Mouse (Mus musculus) heart, postnatal 14 days (tissue): ENCODE measurements around the gene Myo9b. TPM values are rescaled to one million over a fixed set of nuclear protein-coding genes. Genes with fewer than 3 reads are reported as not detected.

Experiments
- DNase-seq, 2 experiments: peaks; one replicate each; pipeline ENCODE4 v3.0.0; 2021 to 2022
- intact Hi-C: fragments of 180-260 bp; cut with DNase I; formaldehyde crosslinking; loops from one replicate; pipeline ENCODE4 v1.15.1; 2025
- total RNA-seq, 2 experiments: library from RNA; stranded (reverse); gene quantifications; 2 replicates each; pipeline ENCODE4 v1.2.3; 2021

Gene Myo9b
- total RNA-seq, 2 experiments from 2014 or later = 27.8 to 32.8 TPM

DNA sequence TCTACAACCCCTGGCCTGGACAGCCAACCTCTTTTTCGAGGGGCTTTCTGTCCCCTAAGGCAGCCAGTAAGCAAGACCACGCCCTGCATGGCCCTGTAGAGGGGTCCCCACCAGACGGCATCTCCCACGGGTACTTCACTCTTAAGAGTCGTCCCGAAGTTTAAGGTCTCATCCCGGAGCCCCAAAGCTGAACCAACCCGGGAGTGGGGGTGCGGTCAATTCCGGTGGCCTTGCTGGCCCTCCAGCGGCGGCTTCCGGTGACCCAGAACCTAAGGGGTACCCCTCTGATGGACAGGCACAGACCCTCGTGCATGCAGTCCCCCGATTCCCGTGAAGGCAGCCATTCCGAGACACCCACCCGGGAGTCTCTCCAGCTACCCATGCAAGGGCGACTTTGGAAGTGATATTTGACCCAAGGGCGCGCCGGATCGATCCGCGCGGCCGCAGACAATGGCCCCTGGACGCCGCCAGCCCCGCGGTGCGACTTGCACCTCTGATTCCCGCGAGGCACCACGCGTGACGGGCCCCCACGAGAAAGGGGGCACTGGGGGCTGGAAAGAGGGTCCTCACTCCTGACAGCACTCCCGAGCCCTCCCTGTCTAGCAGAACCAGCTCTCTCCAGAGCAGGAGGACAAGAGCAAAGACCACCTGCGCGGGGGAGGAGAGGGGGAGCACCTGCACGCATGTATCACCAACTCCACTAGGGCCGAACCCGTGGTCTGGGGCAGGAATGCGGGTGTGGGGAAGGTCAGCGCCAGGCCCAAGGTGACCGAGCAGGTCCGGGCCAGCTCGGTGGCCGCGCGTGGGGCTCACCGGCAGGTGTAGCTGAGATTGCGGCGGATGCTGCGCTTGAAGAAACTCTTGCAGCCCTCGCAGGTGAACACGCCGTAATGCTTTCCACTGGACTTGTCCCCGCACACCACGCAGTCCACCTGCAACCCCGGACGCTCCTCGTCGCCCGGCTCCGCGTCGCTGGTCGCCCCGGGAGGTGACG, 108.0 kb downstream of the Myo9b start:
- intact Hi-C loops = loop anchor here (5.0 kb wide), 1 partner anchor 82 kb away; the partner anchor contains the start of genes Abhd8 and Mrpl34
- DNase-seq = peak; percentile 37 to 55

DNA sequence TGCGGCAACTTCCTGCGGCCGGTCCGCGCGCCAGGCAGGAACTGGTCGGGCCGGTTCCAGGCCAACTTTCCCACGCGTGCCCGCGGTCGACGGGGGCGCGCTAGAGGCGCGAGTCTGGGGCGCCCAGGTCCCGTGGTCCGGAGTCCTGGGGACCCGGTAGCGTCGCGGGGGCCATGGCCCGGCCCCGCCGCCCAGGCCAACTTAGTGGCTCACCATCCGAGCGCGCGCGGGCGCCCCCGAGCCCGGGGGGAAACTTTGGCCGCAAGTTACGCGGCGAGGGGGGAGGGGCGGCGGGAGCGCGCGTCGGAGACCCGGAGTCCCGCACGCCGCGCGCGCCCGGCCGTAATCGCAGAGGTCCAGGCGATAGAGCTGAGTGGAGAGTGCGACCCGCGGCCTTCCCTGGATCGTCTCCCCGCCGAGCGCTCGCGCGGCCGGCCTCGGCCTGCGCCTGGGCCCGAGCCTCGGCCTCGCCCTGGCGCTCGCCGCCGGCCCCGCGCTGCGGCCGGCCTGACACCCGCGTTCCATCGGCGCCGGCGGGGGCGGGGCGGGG, 109.0 kb downstream of the Myo9b start, which contains the start of gene Nr2f6:
Nr2f6 (minus strand) TSS at position 540 of the 550 bp plus-strand sequence.
- intact Hi-C loops = loop anchor here (5.0 kb wide), 1 partner anchor 81 kb away; the partner anchor contains the start of genes Abhd8 and Mrpl34
- DNase-seq = peak; percentile 82 to 84

DNA sequence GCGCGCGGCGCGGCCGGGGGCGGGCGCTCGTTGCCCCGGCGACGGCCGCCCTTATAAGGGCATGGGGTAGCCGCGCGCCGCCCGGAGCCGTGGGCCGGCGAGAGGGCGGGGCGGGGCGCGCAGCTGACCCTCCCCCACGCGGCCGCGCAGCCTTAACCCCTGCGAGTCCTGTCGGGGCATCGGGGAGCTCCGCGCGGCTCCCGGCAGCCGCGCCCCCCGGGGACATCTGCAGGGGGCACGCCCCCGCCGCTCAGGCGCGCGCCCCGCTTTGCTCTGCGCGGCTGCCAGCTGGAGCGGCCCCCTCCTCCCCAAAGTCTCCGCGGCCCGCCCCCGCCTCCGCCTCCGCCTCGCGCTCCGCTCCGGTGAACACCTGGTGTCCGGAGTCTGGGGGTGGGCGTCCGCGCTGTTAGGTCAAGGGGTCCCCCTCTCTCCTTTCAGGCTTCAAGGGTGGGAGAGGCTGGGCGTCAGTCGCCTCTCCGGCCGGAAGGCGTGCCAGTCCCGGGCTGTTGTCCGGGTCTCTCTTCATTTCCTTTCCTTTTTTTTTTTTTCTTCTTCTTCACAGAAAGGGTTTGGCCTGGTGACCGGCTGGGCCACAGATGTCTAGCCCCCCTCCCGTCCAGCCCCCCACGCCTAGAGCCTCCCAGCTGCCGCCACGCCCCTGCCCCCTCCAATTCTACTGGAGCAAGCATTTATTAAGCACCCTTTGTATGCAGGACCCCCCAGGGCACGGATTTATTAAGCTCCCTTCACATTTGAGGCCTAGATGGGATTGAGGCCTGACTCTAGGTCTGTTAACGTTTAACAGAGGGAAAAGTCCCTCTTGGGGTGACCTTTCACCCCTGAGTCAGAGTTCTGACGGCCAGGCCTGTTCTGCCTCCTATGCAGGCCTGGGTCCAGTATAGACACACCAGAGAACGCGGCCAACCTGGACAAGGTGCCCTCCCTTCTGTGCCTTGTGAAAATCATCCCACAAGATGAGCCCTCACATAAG, 109.8 kb downstream of the Myo9b start:
- peak; percentile 92 to 94 for DNase-seq
- intact Hi-C loops = loop anchor here (5.0 kb wide), 1 partner anchor 80 kb away; the partner anchor contains the start of genes Abhd8 and Mrpl34

DNA sequence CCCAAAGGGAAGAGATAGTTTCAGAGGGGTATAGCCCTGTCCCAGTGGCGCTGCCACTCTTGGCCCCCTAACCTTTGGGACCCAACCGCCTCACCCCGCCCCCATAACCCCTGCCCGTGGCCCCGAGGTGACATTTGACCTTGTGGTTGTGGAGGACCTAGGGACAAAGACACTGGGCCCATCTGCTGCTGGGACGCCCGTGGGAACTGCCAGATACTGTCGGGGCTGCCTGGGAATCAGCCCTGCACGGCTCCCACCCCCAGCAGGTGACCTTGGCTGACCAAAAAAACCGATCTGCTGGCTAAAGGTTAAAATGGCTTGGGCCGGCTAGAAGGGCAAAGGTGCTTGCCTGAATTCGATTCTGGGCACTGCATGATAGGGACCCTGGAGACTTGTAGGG, 110.9 kb downstream of the Myo9b start:
- DNase-seq = no peak
- intact Hi-C loops = loop anchor here (5.0 kb wide), 1 partner anchor 79 kb away; the partner anchor contains the start of genes Abhd8 and Mrpl34

DNA sequence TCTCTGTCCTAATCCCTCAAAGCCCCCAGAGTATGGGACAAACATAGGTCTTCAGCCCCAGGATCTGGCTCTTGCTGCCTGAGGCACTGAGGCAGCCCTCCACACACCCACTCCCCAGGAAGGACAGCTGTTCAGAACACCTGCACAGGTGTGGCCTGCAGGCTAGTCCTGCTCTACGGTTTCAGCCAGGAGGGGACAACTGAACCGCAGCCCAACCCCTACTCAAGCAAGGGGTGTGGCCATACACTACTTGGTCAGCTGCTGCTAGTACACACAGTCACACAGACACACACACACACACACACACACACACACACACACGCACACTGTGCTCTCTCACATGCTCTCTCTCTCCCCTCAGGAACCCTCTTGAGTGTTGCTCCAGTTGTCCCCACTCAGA, 111.3 kb downstream of the Myo9b start:
- intact Hi-C loops = loop anchor here (5.0 kb wide), 1 partner anchor 78 kb away; the partner anchor contains the start of genes Abhd8 and Mrpl34
- no peak for DNase-seq

DNA sequence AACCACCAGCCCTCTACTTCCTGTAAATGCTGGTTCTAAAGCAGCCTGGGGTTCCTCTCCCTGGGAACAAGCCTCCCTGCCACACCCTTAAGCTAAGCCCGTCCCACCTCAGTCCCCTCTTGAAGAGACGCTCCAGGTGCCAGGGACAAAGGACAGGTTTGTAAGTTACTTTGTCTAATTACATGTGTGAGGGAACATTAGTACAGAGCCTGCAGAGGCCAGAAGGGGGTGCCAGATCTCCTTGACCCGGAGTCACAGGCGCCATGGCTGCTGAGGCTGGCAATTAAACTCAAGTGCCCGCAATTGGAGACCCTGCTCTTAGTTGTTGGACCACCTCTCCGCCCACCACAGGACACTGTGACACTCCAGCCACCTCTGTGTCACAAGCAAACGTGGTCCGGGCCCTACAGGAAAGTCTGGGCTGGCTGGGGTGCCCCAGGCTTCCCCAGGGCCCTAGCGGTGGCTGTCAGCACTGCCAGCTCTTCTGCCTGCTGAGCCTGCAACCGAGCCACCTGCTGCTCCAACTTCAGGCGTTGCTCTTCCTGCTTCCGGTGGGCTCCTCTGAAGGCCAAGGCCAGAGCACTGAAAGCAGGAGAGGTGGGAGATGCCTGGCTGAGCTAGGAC, 112.8 kb downstream of the Myo9b start:
- no peak for DNase-seq
- intact Hi-C loops = no loop called here

DNA sequence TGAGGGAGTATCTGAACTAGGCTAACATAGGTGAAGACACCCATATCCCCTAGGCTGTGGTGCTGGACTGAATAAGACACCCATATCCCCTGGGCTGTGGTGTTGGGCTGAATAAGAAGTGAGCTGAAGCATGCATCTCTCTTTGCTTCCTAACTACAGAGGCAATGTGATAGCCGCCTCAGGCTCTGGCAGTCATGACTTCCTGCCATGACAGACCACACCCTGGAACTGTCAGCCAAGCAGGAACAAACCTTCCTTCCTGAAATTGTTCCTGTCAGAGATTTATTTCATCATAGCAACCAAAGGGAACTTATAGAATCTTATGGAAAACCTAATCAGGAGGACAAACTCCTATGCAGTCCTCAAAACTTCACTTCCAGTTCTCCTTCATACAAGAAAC, 115.8 kb downstream of the Myo9b start:
- intact Hi-C loops = no loop called here
- DNase-seq = no peak

DNA sequence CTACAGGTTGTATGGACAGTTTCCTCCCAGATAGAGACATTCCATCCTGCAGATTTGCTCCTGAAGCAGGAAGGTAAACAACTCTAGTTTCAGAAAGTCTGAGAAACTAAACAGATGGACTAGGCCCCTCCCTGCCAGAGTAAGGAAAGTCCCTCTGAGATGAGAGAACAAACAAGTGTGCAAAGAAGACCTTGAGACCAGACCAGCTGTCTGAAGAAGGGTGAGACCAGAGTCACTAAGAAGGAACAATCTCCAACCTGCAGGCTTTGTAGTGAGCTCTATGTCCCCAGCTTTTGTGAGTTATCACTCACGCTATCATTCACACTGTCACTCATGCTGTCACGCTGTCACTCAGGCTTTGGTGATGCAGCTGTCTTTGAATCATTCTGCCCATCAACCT, 119.2 kb downstream of the Myo9b start:
- no peak for DNase-seq
- intact Hi-C loops = no loop called here

DNA sequence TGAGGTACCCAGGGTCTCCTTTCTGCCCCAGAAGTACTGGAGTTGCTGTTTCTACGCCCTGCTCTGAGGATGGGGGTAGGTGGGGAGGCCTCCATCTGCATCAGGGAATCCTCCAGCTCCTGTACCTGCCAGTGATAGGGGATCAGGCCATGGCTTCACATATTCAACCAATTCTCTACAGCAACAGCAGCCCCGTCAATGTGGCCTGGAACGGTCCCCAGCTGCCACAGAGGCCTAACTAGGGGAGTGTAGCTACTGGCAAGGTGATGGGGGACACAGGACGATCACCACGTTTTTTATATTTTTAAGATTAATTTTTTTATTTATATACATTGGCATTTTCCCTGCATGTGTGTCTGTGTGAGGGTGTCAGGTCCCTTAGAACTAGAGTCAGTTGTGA, 119.9 kb downstream of the Myo9b start:
- intact Hi-C loops = no loop called here
- no peak for DNase-seq

DNA sequence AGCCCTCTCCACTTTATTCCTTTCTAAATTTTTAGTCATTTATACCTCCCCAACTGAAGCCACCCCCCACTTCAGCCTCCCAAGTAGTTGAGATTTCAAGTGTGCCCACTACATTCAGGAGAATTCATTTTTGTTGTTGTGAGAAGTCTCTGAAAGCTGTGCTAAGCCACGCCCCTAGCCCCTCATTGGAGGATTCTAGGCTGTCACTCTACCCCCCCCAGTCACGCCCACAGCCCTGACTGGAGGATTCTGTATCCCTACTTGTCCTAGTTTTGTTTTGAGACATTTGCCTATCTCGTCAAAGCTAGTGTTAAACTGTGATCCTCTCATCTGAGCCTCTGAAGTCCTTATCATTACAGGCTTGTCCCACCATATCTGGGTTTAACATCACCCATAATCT, 120.4 kb downstream of the Myo9b start:
- no peak for DNase-seq
- intact Hi-C loops = no loop called here

DNA sequence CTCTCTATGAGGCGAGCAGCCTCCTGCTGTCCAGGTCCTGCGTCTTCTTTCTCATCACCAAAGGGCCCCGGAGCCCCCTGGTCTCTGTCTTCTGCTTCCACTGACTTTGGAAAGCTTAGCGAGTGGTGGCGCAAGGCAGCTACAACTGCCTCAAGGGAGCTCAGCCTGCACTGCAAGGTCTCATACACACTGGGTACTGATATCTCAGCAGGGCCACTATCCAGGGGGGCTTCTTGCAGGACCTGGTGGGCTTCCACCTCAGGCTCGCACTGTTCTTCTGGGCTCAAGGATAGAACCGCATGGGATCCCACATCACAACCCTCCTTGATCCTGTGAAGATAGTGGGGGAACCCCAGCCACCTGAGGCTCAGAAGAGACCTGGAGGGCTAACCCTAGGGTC, 122.0 kb downstream of the Myo9b start:
- intact Hi-C loops = no loop called here
- DNase-seq = no peak

DNA sequence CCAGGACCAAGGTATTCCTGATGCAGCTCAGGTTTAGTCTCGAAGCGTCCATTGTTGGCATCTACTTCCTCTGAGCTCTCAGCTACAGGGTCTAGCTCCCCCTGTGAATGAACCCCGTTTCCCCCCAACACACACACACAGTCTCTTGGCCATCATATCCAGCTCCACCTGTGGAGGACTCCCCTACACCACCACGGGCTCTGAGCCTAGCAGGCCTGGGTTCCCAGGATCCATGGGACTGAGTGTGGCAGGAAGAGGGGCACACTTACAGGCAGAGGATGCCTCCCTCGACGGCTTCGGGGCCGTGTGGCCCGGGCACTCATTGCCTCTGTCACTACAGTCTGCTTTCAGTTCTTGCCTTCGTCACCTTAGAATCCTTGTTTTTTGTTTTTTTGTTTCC, 122.6 kb downstream of the Myo9b start:
- intact Hi-C loops = loop anchor here (5.0 kb wide), 1 partner anchor 823 kb away; no protein-coding TSS in a partner anchor
- DNase-seq = peak in 1 of 2 experiments; percentile 4

DNA sequence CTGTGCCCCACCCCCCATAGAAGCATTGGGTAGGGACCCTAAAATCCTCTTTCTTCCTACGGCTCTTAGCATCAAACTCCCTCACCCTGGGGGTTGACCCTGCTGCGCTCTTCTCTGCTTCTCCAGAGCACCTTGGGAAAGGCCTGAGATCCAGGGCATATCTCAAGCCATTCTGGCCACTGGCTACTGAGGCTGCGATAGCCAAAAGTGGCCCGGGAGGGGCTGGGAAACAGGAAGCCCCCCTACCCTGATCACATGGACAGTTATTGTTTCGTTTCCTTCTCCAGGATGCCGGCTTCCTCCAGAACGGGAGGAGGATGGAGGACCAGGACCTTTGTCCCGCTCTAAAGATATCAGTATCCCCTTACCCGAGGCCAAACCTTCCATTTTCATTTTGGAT, 123.1 kb downstream of the Myo9b start, which contains the start of gene Ushbp1:
Ushbp1 (minus strand) TSS at position 174 of the 400 bp plus-strand sequence.
- intact Hi-C loops = loop anchor here (5.0 kb wide), 1 partner anchor 823 kb away; no protein-coding TSS in a partner anchor
- DNase-seq = peak; percentile 56 to 64

DNA sequence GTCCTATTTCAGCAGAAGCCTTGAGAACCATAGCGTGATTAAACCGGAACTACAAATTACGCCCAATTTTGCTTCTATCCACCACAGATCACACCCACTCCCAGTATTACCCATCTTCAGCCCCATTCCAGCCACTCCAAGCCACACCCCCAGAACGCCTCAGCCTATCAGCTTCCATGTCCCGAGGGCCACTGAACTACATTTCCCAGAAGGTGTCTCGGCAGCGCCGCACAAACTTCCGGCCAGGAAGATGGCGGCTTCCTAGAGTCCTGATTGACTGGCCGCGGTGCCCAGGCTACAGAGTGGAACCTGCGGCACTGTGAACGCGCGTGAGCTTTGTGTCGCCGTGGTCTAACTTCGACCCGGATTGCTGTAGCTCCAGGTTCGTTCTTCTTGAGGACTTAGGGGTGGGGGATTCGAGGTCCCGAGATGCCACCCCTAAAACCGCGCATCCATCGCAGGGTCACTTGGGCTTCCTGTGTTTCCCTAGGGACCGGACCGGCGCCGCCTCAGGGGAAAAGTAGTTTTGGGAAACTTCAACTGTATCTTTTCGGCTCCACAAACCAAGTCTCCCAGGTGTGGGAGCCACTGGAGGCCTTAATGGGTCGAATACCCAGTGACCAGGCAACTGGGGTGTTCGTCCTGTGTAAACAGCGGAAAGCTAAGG, 124.3 kb downstream of the Myo9b start, which contains the start of gene Babam1:
Babam1 (plus strand) TSS at position 223 of the 667 bp plus-strand sequence.
- peak; percentile 89 to 93 for DNase-seq
- intact Hi-C loops = loop anchor here (5.0 kb wide), 1 partner anchor 824 kb away; no protein-coding TSS in a partner anchor

DNA sequence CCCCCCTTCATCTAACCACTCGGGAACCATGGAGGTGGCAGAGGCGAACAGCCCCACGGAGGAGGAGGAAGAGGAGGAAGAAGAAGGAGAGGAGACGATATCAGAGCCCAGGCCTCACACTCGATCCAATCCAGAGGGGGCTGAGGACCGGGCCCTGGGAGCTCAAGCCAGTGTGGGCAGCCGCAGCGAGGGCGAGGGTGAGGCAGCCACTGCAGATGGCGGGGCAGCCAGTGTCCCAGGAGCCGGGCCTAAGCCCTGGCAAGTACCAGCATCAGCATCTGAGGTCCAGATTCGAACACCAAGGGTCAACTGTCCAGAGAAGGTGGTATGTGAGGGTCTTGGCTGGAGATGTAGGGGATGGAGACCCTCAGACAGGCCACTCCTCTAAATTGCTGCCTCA, 125.2 kb downstream of the Myo9b start:
- intact Hi-C loops = loop anchor here (5.0 kb wide), 1 partner anchor 825 kb away; no protein-coding TSS in a partner anchor
- DNase-seq = no peak

DNA sequence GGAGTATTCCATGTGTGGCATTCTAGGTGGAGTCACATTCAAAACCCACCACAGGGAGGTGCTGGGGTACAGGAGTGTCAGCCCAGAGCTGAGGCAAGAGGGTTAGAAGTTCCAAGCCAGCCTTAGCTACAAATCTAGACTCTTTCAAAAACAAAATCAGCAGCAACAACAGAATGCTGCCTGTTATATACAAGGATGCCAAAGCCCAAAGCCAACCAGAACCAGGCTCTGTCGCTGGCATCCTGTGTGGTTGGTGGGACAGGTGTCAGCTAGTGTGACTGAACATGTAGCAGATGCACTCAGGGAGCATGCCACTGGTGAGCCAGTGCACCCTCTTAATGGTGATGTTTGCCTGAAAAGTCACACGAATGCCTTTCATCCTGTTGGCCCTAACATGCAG, 128.3 kb downstream of the Myo9b start:
- intact Hi-C loops = no loop called here

DNA sequence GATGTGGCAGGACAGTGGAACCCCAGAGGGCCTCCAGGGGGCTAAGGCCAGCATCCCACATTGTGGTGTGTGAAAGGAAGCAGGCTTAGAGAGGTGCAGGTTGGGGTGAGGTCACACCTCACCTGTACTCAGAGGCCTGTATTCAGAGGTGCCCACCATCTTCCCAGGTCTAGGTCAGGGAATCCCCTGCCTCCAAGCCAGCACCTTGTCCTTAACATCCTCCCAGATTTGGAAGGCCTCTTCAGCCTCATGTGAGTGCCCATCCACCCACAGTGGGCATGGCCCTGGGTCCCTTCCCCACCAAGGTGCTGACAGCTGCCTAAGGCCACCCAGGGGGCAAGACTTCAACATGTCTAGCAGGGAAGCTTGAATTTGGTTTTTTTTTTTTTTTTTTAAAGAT, 128.9 kb downstream of the Myo9b start:
- no peak for DNase-seq
- intact Hi-C loops = no loop called here

More for the DNA sequence above, 128.3 kb downstream of the Myo9b start:
- DNase-seq = no peak

DNA sequence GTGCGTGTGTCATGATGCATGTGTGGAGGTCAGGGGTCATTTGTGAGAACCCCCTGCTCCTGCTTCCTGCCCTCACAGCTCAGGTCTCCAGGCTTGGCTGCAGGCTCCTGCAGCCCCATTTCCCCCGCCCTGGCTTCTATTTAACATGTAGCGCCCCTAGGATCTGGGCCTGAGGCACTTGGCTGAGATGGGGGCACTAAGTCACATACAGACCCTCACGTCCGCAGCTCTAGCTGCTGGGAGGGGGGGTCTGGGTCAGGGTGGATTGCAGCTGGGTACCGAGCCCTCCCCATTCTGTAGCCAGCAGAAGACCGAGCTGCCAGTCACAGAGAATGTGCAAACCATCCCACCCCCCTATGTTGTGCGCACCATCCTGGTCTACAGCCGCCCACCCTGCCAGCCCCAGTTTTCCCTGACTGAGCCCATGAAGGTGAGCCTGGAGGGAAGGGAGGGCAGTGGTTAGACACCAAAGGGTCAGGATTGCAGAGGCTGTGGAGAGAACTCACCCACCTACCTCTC, 130.0 kb downstream of the Myo9b start:
- intact Hi-C loops = no loop called here
- DNase-seq = no peak
